Mouse (Mus musculus): ENCODE measurements at regions not wholly inside any gene's neighbourhood (a gene's known extent, or its start where the extent isn't known, plus 50 kb on each side); places are given as distances from the start of the nearest gene placed in this dataset.

DNA sequence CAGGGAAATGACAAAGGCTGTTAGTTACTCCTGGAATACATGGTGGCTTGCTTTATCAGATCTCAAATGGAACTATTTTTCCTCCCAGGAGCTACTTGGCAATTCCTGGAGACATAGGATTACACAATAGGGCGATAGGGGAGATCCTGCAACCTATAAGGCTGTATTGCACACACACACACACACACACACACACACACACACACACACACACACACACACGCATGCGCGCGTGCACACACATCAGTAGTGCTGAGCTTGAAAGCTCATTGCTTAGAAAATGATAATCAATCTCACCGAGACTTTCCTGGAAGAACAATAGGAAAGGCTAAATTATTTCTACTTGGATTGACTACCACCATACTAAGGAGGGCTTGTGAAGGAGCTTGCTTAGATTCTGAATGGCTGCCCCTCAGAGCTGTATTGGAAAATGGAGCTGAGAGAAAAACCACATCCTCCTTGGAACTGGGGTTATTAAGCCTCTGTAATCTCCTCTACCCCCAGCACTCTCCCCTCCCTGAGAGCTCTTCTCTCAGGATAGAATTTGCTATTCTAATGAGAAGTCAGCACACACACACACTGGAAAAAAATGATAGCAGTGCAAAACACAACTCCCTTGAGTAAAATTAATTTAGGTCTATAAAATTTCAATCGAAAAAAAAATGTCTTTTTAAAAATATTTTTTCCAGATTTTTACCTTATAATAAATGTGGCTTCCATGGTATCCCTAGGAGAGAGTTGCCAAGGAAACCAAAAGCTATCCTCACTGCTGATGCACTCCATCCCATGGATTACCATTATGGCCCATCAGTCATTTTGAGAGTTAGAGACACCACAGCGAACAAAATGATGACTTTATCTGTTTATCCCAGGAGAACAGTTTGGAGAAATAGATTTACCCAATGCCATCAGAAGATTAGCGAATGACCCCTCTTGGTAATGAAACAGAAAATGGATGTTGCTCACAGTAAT, 217.1 kb upstream of the Slco3a1 start:
- no peak for TF ChIP-seq CTCF (IDR thresholded peaks at IDR 0.05; ENCODE audit: low read depth)
- TF ChIP-seq EP300 (IDR thresholded peaks at IDR 0.05; ENCODE audit: low read depth): no peak
